Mouse (Mus musculus) gastrocnemius, postnatal 25 days (tissue): ENCODE measurements around the gene Blm. TPM values are rescaled to one million over a fixed set of nuclear protein-coding genes. Genes with fewer than 3 reads are reported as not detected.

ENCODE experiments used
- total RNA-seq, 2 experiments: library from RNA; stranded (reverse); gene quantifications; 1 replicate in 1 of 2; 2 replicates in 1 of 2; pipeline ENCODE4 v1.2.3; 2021

Blm gene
- total RNA-seq, 2 experiments from 2014 or later = 0.94 to 1.3 TPM

Other genes with a start within 250 kb of the Blm start
- 1 to 10 TPM; 2.4 to 2.9 TPM for gene Prc1, start 240.7 kb downstream of the Blm start, total RNA-seq
- gene Rccd1, start 210.7 kb downstream of the Blm start, total RNA-seq = 1 to 10 TPM; 8.1 to 8.6 TPM
- gene Unc45a, start 194.1 kb downstream of the Blm start, total RNA-seq = 10 to 100 TPM; 11.6 to 12.6 TPM
- gene Hddc3, start 192.0 kb downstream of the Blm start, total RNA-seq = 10 to 100 TPM; 21.6 to 22.8 TPM
- 100 to 1,000 TPM; 138 to 146 TPM for gene Man2a2, start 163.7 kb downstream of the Blm start, total RNA-seq
- gene Fes, start 147.2 kb downstream of the Blm start, total RNA-seq = 1 to 10 TPM; 3.3 to 3.4 TPM
- 10 to 100 TPM; 38.5 to 44.8 TPM for gene Furin, start 129.7 kb downstream of the Blm start, total RNA-seq
- gene Crtc3, start 153.8 kb upstream of the Blm start, total RNA-seq = 10 to 100 TPM; 10.4 to 10.5 TPM